Mouse (Mus musculus): ENCODE data around the gene Fam20a. TPM values are rescaled to one million over a fixed set of nuclear protein-coding genes. Genes with fewer than 3 reads are reported as not detected.

Fam20a gene
- polyA plus RNA-seq, 1 experiment from 2014 or later, result 1.2 TPM

DNA sequence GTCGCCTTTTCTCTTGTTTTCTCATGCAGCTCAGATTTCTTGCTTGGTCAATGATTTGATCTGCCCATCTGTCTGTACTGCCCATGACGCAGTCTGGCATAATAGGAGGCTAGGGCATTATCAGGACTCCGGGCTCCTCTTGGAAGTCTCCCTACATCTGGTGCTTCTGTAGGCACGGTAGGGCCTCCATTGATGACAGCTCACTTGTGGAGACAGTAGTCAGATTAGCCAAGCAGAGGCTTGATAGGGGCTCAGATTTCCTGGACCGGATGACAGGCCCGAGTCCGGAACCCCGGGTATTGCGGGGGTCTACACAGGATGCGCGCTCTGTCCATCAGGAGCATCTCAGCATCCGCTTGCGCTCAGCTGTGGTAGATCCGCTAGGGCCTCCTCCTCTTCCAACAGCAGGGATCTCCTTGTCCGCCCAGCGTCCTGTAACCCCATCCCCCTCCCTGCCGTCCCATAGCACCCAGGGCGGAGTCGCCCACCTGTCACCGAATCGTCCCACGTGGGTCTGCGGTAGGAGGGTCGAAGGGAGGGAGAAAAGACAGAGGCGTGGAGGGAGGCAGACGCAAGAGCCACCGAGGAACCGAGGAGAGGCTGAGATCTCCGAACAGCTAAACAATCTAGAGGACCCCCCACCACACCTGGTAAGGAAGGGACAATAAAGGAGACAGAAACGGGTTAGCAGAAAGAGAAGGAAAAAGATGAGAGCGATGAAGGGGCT lies 71.9 kb downstream of the Fam20a start:
- H3K4me3 ChIP-seq (ENCODE audit: low read depth, low read length), result peak overlapping the region; percentile 74
- 1% methylated on average over 31 of the region's 31 CpGs for WGBS (ENCODE audit: insufficient replicate concordance)
- peak overlapping the region; percentile 88 for H3K9ac ChIP-seq (ENCODE audit: low read depth, low read length)
- H3K27ac ChIP-seq (ENCODE audit: low read depth, low read length), result peak overlapping the region; percentile 99
- peak; percentile 68 for ATAC-seq (replicated peaks; ENCODE audit: insufficient number of reproducible peaks, low FRiP score, low TSS enrichment)
- H3K36me3 ChIP-seq (ENCODE audit: control insufficient read depth, insufficient read depth, low read length), result peaks cover 5% of the 10 kb centered on the region; the same call in 1 of the 2 replicates
- no peaks in the 10 kb centered on the region for H3K27me3 ChIP-seq (ENCODE audit: control insufficient read depth, insufficient read depth, low read length)
- peaks cover 36% of the 10 kb centered on the region for H3K4me1 ChIP-seq (ENCODE audit: control insufficient read depth, insufficient read depth, low read length)
- peak overlapping the region; percentile 92 for H3K4me2 ChIP-seq
- H3K9me3 ChIP-seq (replicated peaks; ENCODE audit: control insufficient read depth, low read length), result no peaks in the 10 kb centered on the region

DNA sequence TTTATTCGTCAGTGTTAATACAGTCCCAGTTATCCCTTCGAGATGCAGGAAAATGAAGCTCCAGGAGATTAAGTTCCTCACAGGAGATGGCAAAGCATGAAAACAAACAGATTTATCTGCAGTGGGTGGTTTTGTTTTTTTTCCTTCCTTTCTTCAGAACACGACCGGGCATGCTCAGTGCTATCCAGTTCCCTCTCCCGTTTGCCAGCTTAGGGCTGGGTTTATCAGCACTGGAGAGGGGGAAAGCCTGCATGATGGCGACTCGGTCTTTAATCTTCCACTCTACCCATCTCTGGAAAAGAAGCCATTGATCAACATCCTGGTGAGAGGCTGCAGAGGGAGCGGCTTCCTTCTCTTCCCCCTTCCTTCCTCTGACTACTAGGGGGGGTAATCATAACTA lies 72.9 kb downstream of the Fam20a start, which contains the start of gene Prkar1a:
Gene Prkar1a, plus strand, starts transcription at position 200 of the 400 bp plus-strand sequence.
- peaks cover 32% of the 10 kb centered on the region for H3K4me1 ChIP-seq (ENCODE audit: control insufficient read depth, insufficient read depth, low read length)
- H3K36me3 ChIP-seq (ENCODE audit: control insufficient read depth, insufficient read depth, low read length), result no peaks in the 10 kb centered on the region
- H3K27ac ChIP-seq (ENCODE audit: low read depth, low read length), result peak within 1 kb of the TSS; percentile 99
- peak within 1 kb of the TSS; percentile 88 for H3K9ac ChIP-seq (ENCODE audit: low read depth, low read length)
- no peaks in the 10 kb centered on the region for H3K27me3 ChIP-seq (ENCODE audit: control insufficient read depth, insufficient read depth, low read length)
- ATAC-seq (replicated peaks; ENCODE audit: insufficient number of reproducible peaks, low FRiP score, low TSS enrichment), result no peak
- 16% methylated on average over 8 of the region's 8 CpGs for WGBS (ENCODE audit: insufficient replicate concordance)
- peak within 1 kb of the TSS; percentile 92 for H3K4me2 ChIP-seq
- peak within 1 kb of the TSS; percentile 74 for H3K4me3 ChIP-seq (ENCODE audit: low read depth, low read length)
- H3K9me3 ChIP-seq (replicated peaks; ENCODE audit: control insufficient read depth, low read length), result no peaks in the 10 kb centered on the region

DNA sequence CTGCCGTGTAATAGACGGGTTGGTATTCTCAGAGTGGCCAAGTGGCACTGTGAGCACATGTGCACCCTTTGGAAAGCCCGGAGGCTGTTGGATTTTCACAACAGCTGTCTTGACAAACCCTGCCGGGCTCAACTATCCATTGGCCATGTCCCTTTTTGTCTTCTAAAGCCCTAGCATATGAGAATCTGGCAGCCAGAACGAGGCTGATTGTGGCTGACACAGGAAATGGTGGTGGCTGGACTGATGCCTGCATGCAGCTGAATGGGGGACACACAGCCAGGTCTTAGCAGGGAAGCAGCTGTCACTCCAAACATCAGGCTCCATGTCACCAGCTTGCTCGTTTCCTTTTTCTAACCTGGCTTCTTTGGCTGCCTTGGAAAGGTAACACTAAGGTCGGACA lies 73.6 kb downstream of the Fam20a start:
- 0 out of 2 replicates have a peak overlapping the region, but pooled peaks have one; percentile 10 for H3K9ac ChIP-seq (ENCODE audit: low read depth, low read length)
- H3K9me3 ChIP-seq (replicated peaks; ENCODE audit: control insufficient read depth, low read length), result no peaks in the 10 kb centered on the region
- no peaks in the 10 kb centered on the region for H3K27me3 ChIP-seq (ENCODE audit: control insufficient read depth, insufficient read depth, low read length)
- H3K36me3 ChIP-seq (ENCODE audit: control insufficient read depth, insufficient read depth, low read length), result no peaks in the 10 kb centered on the region
- H3K4me1 ChIP-seq (ENCODE audit: control insufficient read depth, insufficient read depth, low read length), result peaks cover 30% of the 10 kb centered on the region
- H3K4me2 ChIP-seq, result peak overlapping the region; percentile 92
- peak overlapping the region; percentile 99; the same call in 1 of the 2 replicates for H3K27ac ChIP-seq (ENCODE audit: low read depth, low read length)
- 38% methylated on average over 7 of the region's 7 CpGs for WGBS (ENCODE audit: insufficient replicate concordance)
- no peak for ATAC-seq (replicated peaks; ENCODE audit: insufficient number of reproducible peaks, low FRiP score, low TSS enrichment)
- no peak overlapping the region for H3K4me3 ChIP-seq (ENCODE audit: low read depth, low read length)

DNA sequence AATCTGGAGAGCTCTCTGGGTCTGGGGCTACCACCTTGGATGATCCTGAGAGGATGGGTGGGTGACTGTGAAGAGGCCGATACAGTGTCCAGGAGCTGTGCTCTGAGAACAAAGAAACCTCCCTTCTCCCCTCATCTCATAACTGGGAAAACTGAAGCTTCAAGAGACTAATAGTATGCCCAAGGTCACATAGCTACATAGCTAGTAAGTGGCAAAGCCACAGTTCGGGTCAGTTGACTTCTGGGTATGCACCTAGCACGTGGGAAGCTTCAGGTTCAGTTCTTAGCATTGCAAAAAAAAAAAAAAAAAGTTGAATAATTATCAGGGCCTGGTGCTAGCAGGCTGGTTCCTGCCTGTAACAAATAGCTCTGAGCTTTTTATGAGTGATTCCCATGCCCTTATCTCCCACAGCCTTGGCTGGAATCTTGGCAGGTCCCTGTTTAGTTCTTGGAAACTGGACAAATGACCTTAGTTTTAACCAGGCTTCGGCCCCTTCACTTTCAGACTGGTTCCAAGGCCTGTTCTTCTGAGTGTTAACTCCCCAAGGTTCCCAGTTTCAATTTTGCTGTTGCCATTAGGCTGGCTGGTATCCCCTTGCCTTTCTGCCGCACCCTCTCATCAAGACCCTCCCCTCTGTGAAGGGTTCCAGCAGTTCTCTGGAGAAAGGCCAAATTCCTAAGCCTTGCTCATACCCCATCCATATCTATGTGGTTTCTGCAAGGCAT lies 80.4 kb downstream of the Fam20a start:
- Histone ChIP-seq H3K4me2 (no peak overlapping the region), H3K4me1 (ENCODE audit: control insufficient read depth, insufficient read depth, low read length) (peaks cover 9% of the 10 kb centered on the region; the same call in 1 of the 2 replicates), H3K27me3 (ENCODE audit: control insufficient read depth, insufficient read depth, low read length) (no peaks in the 10 kb centered on the region), H3K36me3 (ENCODE audit: control insufficient read depth, insufficient read depth, low read length) (no peaks in the 10 kb centered on the region), H3K27ac (ENCODE audit: low read depth, low read length) (peak overlapping the region; percentile 57; the same call in 1 of the 2 replicates), H3K9ac (ENCODE audit: low read depth, low read length) (no peak overlapping the region), H3K4me3 (ENCODE audit: low read depth, low read length) (no peak overlapping the region), H3K9me3 (replicated peaks; ENCODE audit: control insufficient read depth, low read length) (no peaks in the 10 kb centered on the region)
- no peak for ATAC-seq (replicated peaks; ENCODE audit: insufficient number of reproducible peaks, low FRiP score, low TSS enrichment)
- 68% methylated on average over 5 of the region's 5 CpGs for WGBS (ENCODE audit: insufficient replicate concordance)

GRCm38 (mm10) chr11:109635871-109636395 lies 86.1 kb downstream of the Fam20a start:
- Histone ChIP-seq H3K36me3 (ENCODE audit: control insufficient read depth, insufficient read depth, low read length) (no peaks in the 10 kb centered on the region), H3K27me3 (ENCODE audit: control insufficient read depth, insufficient read depth, low read length) (no peaks in the 10 kb centered on the region), H3K4me2 (no peak overlapping the region), H3K27ac (ENCODE audit: low read depth, low read length) (no peak overlapping the region), H3K4me1 (ENCODE audit: control insufficient read depth, insufficient read depth, low read length) (no peaks in the 10 kb centered on the region), H3K9me3 (replicated peaks; ENCODE audit: control insufficient read depth, low read length) (no peaks in the 10 kb centered on the region), H3K9ac (ENCODE audit: low read depth, low read length) (no peak overlapping the region), H3K4me3 (ENCODE audit: low read depth, low read length) (no peak overlapping the region)
- ATAC-seq (replicated peaks; ENCODE audit: insufficient number of reproducible peaks, low FRiP score, low TSS enrichment), result no peak
- 70% methylated on average over 6 of the region's 6 CpGs for WGBS (ENCODE audit: insufficient replicate concordance)

GRCm38 (mm10) chr11:109634928-109635327 lies 87.2 kb downstream of the Fam20a start:
- ATAC-seq (replicated peaks; ENCODE audit: insufficient number of reproducible peaks, low FRiP score, low TSS enrichment), result no peak
- WGBS (ENCODE audit: insufficient replicate concordance), result 73% methylated on average over 9 of the region's 9 CpGs
- H3K36me3 ChIP-seq (ENCODE audit: control insufficient read depth, insufficient read depth, low read length), result no peaks in the 10 kb centered on the region

DNA sequence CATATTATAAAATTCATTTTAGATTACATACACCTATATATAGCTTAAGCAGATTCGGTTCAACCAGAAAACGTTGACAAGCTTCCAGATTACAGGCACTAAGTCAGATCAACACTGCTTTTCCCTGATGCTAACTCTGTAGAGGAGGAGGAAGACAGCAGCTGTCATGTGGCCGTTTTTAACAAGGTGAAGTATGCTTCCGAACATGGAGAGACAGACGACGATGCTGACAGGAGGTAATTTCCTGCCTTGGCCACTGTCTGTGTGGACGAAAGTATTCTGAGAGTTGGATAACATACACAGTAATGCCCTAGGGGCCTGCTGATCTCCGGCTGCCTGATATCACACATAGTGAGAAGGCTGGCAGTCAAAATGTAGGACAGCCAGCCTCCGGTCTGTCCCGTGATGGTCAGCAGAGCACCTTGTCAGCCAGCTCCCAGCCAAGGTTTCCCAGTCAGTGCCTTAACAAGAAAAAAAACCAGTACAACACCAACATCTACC lies 93.0 kb downstream of the Fam20a start:
- 14% methylated on average over 10 of the region's 10 CpGs for WGBS (ENCODE audit: insufficient replicate concordance)
- Histone ChIP-seq H3K4me3 (ENCODE audit: low read depth, low read length) (no peak overlapping the region), H3K36me3 (ENCODE audit: control insufficient read depth, insufficient read depth, low read length) (no peaks in the 10 kb centered on the region), H3K4me1 (ENCODE audit: control insufficient read depth, insufficient read depth, low read length) (peaks cover 7% of the 10 kb centered on the region; the same call in 1 of the 2 replicates), H3K9me3 (replicated peaks; ENCODE audit: control insufficient read depth, low read length) (no peaks in the 10 kb centered on the region), H3K4me2 (peak overlapping the region; percentile 22; the same call in 1 of the 2 replicates), H3K27me3 (ENCODE audit: control insufficient read depth, insufficient read depth, low read length) (no peaks in the 10 kb centered on the region), H3K27ac (ENCODE audit: low read depth, low read length) (peak overlapping the region; percentile 76), H3K9ac (ENCODE audit: low read depth, low read length) (no peak overlapping the region)
- peak; percentile 79; the same call in 1 of the 2 replicates for ATAC-seq (replicated peaks; ENCODE audit: insufficient number of reproducible peaks, low FRiP score, low TSS enrichment)

More at GRCm38 (mm10) chr11:109634928-109635327, 87.2 kb downstream of the Fam20a start:
- Histone ChIP-seq H3K4me2 (no peak overlapping the region), H3K27me3 (ENCODE audit: control insufficient read depth, insufficient read depth, low read length) (no peaks in the 10 kb centered on the region), H3K4me1 (ENCODE audit: control insufficient read depth, insufficient read depth, low read length) (no peaks in the 10 kb centered on the region), H3K27ac (ENCODE audit: low read depth, low read length) (no peak overlapping the region), H3K4me3 (ENCODE audit: low read depth, low read length) (no peak overlapping the region), H3K9ac (ENCODE audit: low read depth, low read length) (no peak overlapping the region), H3K9me3 (replicated peaks; ENCODE audit: control insufficient read depth, low read length) (no peaks in the 10 kb centered on the region)

DNA sequence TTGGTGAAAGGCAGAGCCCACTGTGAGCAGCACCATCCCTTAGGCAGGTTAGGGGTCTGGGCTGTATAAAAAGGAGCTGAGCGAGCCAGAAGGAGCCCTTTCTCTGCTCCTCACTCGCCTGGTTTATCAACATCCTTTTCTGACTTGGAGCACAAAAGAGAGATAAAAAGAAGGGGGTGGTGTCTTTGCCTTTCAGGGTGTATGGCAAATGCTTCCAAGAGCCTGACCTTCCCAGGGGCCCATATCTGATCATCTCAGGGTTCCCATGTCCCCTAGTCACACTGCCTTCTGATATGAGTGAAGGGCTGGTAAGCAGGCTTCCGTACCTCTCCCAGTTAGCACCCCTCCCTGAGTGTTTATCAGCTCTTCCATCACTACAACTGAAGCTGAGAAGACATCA lies 94.0 kb downstream of the Fam20a start:
- no peaks in the 10 kb centered on the region for H3K9me3 ChIP-seq (replicated peaks; ENCODE audit: control insufficient read depth, low read length)
- no peak overlapping the region for H3K4me3 ChIP-seq (ENCODE audit: low read depth, low read length)
- H3K4me1 ChIP-seq (ENCODE audit: control insufficient read depth, insufficient read depth, low read length), result peaks cover 15% of the 10 kb centered on the region
- H3K9ac ChIP-seq (ENCODE audit: low read depth, low read length), result no peak overlapping the region
- no peak for ATAC-seq (replicated peaks; ENCODE audit: insufficient number of reproducible peaks, low FRiP score, low TSS enrichment)
- H3K27ac ChIP-seq (ENCODE audit: low read depth, low read length), result peak overlapping the region; percentile 25; the same call in 1 of the 2 replicates
- WGBS (ENCODE audit: insufficient replicate concordance), result 65% methylated on average over 3 of the region's 3 CpGs
- H3K4me2 ChIP-seq, result no peak overlapping the region
- no peaks in the 10 kb centered on the region for H3K27me3 ChIP-seq (ENCODE audit: control insufficient read depth, insufficient read depth, low read length)
- no peaks in the 10 kb centered on the region for H3K36me3 ChIP-seq (ENCODE audit: control insufficient read depth, insufficient read depth, low read length)
